Mouse (Mus musculus): ENCODE measurements around the gene Rabgap1. TPM values are rescaled to one million over a fixed set of nuclear protein-coding genes. Genes with fewer than 3 reads are reported as not detected.

Rabgap1 gene
- total RNA-seq, 2 experiments from 2014 or later, result 25.3 to 27.2 TPM

Other genes with a start within 250 kb of the Rabgap1 start
- gene Olfr366, start 231.7 kb upstream of the Rabgap1 start, total RNA-seq (2021), result not detected
- not detected for gene Olfr368, start 116.8 kb upstream of the Rabgap1 start, total RNA-seq (2021)
- 10 to 100 TPM; 11.3 to 12.7 TPM for gene Pdcl, start 83.9 kb upstream of the Rabgap1 start, total RNA-seq (2021)
- 10 to 100 TPM; 33.4 to 40.7 TPM for gene Rc3h2, start 20.4 kb upstream of the Rabgap1 start, total RNA-seq (2021)
- gene Zbtb26, start 144 bp upstream of the Rabgap1 start, total RNA-seq (2021), result 1 to 10 TPM; 3.7 to 4.0 TPM
- gene Zbtb6, start 108 bp upstream of the Rabgap1 start, total RNA-seq (2021), result 1 to 10 TPM; 2.9 to 3.1 TPM
- under 1 TPM; 0.51 to 0.83 TPM for gene Gpr21, start 73.1 kb downstream of the Rabgap1 start, total RNA-seq (2021)